ENCODE assay signal across 39 mouse cellular contexts in genomic region chr17:46462226-46462625, GRCm38 (mm10). TPM values are rescaled to one million over a fixed set of nuclear protein-coding genes. Genes with fewer than 3 reads are reported as not detected.
DNase-seq lines count a peak whose midpoint lies in the region; ATAC-seq lines count a peak whose summit lies in the region.
"Had no signal": no experiment of that assay in that cellular context is flagged by ENCODE, and none has a peak within 500 bp of the region (broad histone marks: within the 10 kb centered on the region; RNA-seq: fewer than 3 reads in every experiment).

No protein-coding gene starts in this region.

- ATAC-seq in heart, embryonic 12.5 days (ENCODE audit: insufficient number of reproducible peaks, low FRiP score) = no peak
- ATAC-seq in heart, embryonic 15.5 days (replicated peaks; ENCODE audit: insufficient number of reproducible peaks, insufficient read depth, low FRiP score, low read depth) = peak; percentile 65
- ATAC-seq: activated CD4-positive, CD25-positive, alpha-beta regulatory T cell, adult 4 months; forebrain, embryonic 13.5 days; hindbrain, postnatal 0 days; intestine, embryonic 15.5 days had no signal

- peak; percentile 42 for DNase-seq in adrenal gland, adult 2 months
- no peak for DNase-seq in adrenal gland, adult 18-20 months (ENCODE audit: low spot score in 2 of 2)
- DNase-seq in heart, adult 18-20 months = peak; percentile 78 to 84
- DNase-seq in heart, postnatal 25 days (ENCODE audit: low spot score) = peak; percentile 12
- DNase-seq in c-Kit-positive CD71-positive TER-119-positive erythroid progenitor cells, embryonic 14.5 days (ENCODE audit: low spot score) = no peak
- no peak for DNase-seq in gastrocnemius, adult 8-10 months (ENCODE audit: low spot score in 2 of 2)
- DNase-seq: cerebellum, adult 2 months; cerebellum, postnatal 14 days; gastrocnemius, postnatal 25 days; kidney, adult 2 months; kidney, postnatal 36 days; liver; lung, postnatal 36 days; right cerebral cortex, adult 18-20 months; spleen, adult 18-20 months; thymus, postnatal 14 days had no signal

- no peaks in the 10 kb centered on the region for H3K36me3 ChIP-seq in heart, embryonic 12.5 days
- H3K36me3 ChIP-seq in heart, embryonic 15.5 days = no peaks in the 10 kb centered on the region
- H3K36me3 ChIP-seq: embryonic facial prominence, embryonic 15.5 days; heart, embryonic 13.5 days; intestine, embryonic 15.5 days; liver, embryonic 15.5 days; lung, embryonic 15.5 days had no signal

- H3K4me1 ChIP-seq in heart, embryonic 12.5 days (replicated peaks) = peaks cover 44% of the 10 kb centered on the region
- peaks cover 38% of the 10 kb centered on the region for H3K4me1 ChIP-seq in heart, embryonic 15.5 days (replicated peaks)
- H3K4me1 ChIP-seq: liver, embryonic 15.5 days had no signal

- H3K4me3 ChIP-seq in heart, embryonic 12.5 days = no peak overlapping the region
- no peak overlapping the region for H3K4me3 ChIP-seq in heart, embryonic 15.5 days
- H3K4me3 ChIP-seq: embryonic facial prominence, embryonic 10.5 days; embryonic facial prominence, embryonic 15.5 days; forebrain, embryonic 13.5 days; heart, embryonic 13.5 days; hindbrain, embryonic 12.5 days; intestine, embryonic 15.5 days; layer of hippocampus, adult 2 months; liver, embryonic 15.5 days; lung, embryonic 15.5 days; midbrain, embryonic 12.5 days; myocyte; neural tube, embryonic 12.5 days had no signal

- no peaks in the 10 kb centered on the region for H3K9me3 ChIP-seq in heart, embryonic 12.5 days (replicated peaks)
- H3K9me3 ChIP-seq in heart, embryonic 15.5 days (replicated peaks) = no peaks in the 10 kb centered on the region
- H3K9me3 ChIP-seq: embryonic facial prominence, embryonic 10.5 days; embryonic facial prominence, embryonic 15.5 days; forebrain, embryonic 13.5 days; heart, embryonic 13.5 days; hindbrain, embryonic 12.5 days; intestine, embryonic 15.5 days; liver, embryonic 15.5 days; lung, embryonic 15.5 days; midbrain, embryonic 12.5 days; neural tube, embryonic 12.5 days had no signal

- peaks cover 75% of the 10 kb centered on the region for H3K27me3 ChIP-seq in heart, embryonic 12.5 days (replicated peaks)
- H3K27me3 ChIP-seq in heart, embryonic 15.5 days = peaks cover 52% of the 10 kb centered on the region

- intact Hi-C loops in heart, postnatal 25 days (cut with DNase I) = no loop called here

- H3K9ac ChIP-seq in heart, embryonic 12.5 days = no peak overlapping the region
- H3K9ac ChIP-seq in heart, embryonic 15.5 days = no peak overlapping the region
- H3K9ac ChIP-seq: embryonic facial prominence, embryonic 15.5 days; forebrain, embryonic 13.5 days; heart, embryonic 13.5 days; hindbrain, embryonic 12.5 days; intestine, embryonic 15.5 days; liver, embryonic 15.5 days; lung, embryonic 15.5 days; midbrain, embryonic 12.5 days; neural tube, embryonic 12.5 days had no signal

- H3K4me2 ChIP-seq in heart, embryonic 12.5 days = no peak overlapping the region
- H3K4me2 ChIP-seq in heart, embryonic 15.5 days = no peak overlapping the region
- H3K4me2 ChIP-seq: embryonic facial prominence, embryonic 15.5 days; forebrain, embryonic 13.5 days; heart, embryonic 13.5 days; hindbrain, embryonic 12.5 days; intestine, embryonic 15.5 days; liver, embryonic 15.5 days; lung, embryonic 15.5 days; midbrain, embryonic 12.5 days; neural tube, embryonic 12.5 days had no signal

- WGBS in heart, embryonic 12.5 days = 39% methylated on average over 5 of the region's 5 CpGs
- 40% methylated on average over 5 of the region's 5 CpGs for WGBS in heart, embryonic 15.5 days

- no peak overlapping the region for H3K27ac ChIP-seq in heart, embryonic 12.5 days (ENCODE audit: poor library complexity, severe bottlenecking)
- H3K27ac ChIP-seq in heart, embryonic 15.5 days = no peak overlapping the region
- H3K27ac ChIP-seq: embryonic facial prominence, embryonic 10.5 days; embryonic facial prominence, embryonic 15.5 days; forebrain, embryonic 13.5 days; heart, embryonic 13.5 days; hindbrain, embryonic 12.5 days; hindbrain, postnatal 0 days; intestine, embryonic 15.5 days; layer of hippocampus, adult 2 months; liver, embryonic 15.5 days; lung, embryonic 15.5 days; midbrain, embryonic 12.5 days; neural tube, embryonic 12.5 days had no signal

RNA-seq across cellular contexts. Expression of gene Slc22a7, which starts 24.0 kb away (rescaled TPM):
- total RNA-seq in adrenal gland, adult 2 months (2021) = under 1 TPM in 1 of 2 experiments, not detected in 1; 0.37 TPM
- polyA plus RNA-seq in adrenal gland, adult 2 months (2012; rRNA removed) = 0.06 TPM in 1 of 2 replicates, not detected in the other
- not detected for total RNA-seq in adrenal gland, adult 18-20 months (2021)
- not detected for total RNA-seq in heart, adult 18-20 months (2021)
- polyA plus RNA-seq in heart, embryonic 12.5 days (2016; fragmentation: Nextera tagmentation; extraction: Ambion mirVana) = not detected in 2 replicates
- polyA plus RNA-seq in heart, embryonic 15.5 days (2015; fragmentation: Nextera tagmentation; extraction: Ambion mirVana) = 0.25 and 0.74 TPM in 2 replicates
- not detected for total RNA-seq in heart, postnatal 25 days (2021)
- total RNA-seq in gastrocnemius, adult 8-10 months (2022) = not detected
- total RNA-seq: CH12.LX; gastrocnemius, postnatal 25 days; hindbrain, postnatal 0 days; megakaryocyte, adult 5-6 weeks had no signal
- polyA plus RNA-seq: activated CD4-positive, CD25-positive, alpha-beta regulatory T cell, adult 4 months; C2C12; embryonic facial prominence, embryonic 10.5 days; forebrain, embryonic 13.5 days; heart, embryonic 13.5 days; hindbrain, embryonic 12.5 days; hindbrain, postnatal 0 days; intestine, embryonic 15.5 days; limb, embryonic 11.5 days; liver, embryonic 15.5 days; midbrain, embryonic 12.5 days; midbrain, postnatal 0 days; myocyte; neural tube, embryonic 12.5 days; stomach, embryonic 16.5 days; urinary bladder, adult 2 months had no signal

RNA-seq across cellular contexts. Expression of gene Ttbk1, which starts 25.2 kb away (rescaled TPM):
- total RNA-seq in adrenal gland, adult 2 months (2021) = under 1 TPM; 0.52 to 0.69 TPM
- polyA plus RNA-seq in adrenal gland, adult 2 months (2012; rRNA removed) = 0.53 and 0.70 TPM in 2 replicates
- 1 to 10 TPM in 1 of 2 experiments, under 1 TPM in 1; 0.96 to 1.0 TPM for total RNA-seq in adrenal gland, adult 18-20 months (2021)
- under 1 TPM; 0.20 to 0.28 TPM for total RNA-seq in heart, adult 18-20 months (2021)
- 0.08 and 0.13 TPM in 2 replicates for polyA plus RNA-seq in heart, embryonic 12.5 days (2016; fragmentation: Nextera tagmentation; extraction: Ambion mirVana)
- 0.05 and 0.29 TPM in 2 replicates for polyA plus RNA-seq in heart, embryonic 15.5 days (2015; fragmentation: Nextera tagmentation; extraction: Ambion mirVana)
- total RNA-seq in heart, postnatal 25 days (2021) = under 1 TPM; 0.20 to 0.34 TPM
- total RNA-seq in gastrocnemius, adult 8-10 months (2022) = under 1 TPM; 0.05 to 0.16 (median 0.08) TPM
- total RNA-seq: megakaryocyte, adult 5-6 weeks had no signal
- polyA plus RNA-seq: myocyte had no signal

RNA-seq across cellular contexts. Expression of gene Crip3, which starts 33.5 kb away (rescaled TPM):
- under 1 TPM; 0.38 to 0.69 TPM for total RNA-seq in adrenal gland, adult 2 months (2021)
- 0.82 and 1.4 TPM in 2 replicates for polyA plus RNA-seq in adrenal gland, adult 2 months (2012; rRNA removed)
- under 1 TPM; 0.32 to 0.63 TPM for total RNA-seq in adrenal gland, adult 18-20 months (2021)
- 1 to 10 TPM in 1 of 2 experiments, under 1 TPM in 1; 0.82 to 1.2 TPM for total RNA-seq in heart, adult 18-20 months (2021)
- 0.27 and 1.0 TPM in 2 replicates for polyA plus RNA-seq in heart, embryonic 12.5 days (2016; fragmentation: Nextera tagmentation; extraction: Ambion mirVana)
- 3.5 and 28.8 TPM in 2 replicates for polyA plus RNA-seq in heart, embryonic 15.5 days (2015; fragmentation: Nextera tagmentation; extraction: Ambion mirVana)
- under 1 TPM in 1 of 2 experiments, not detected in 1; 0.62 TPM for total RNA-seq in heart, postnatal 25 days (2021)
- total RNA-seq in gastrocnemius, adult 8-10 months (2022) = 1 to 10 TPM in 1 of 4 experiments, under 1 TPM in 1, not detected in 2; 0.40 to 1.5 TPM
- total RNA-seq: CH12.LX; megakaryocyte, adult 5-6 weeks had no signal
- polyA plus RNA-seq: activated CD4-positive, CD25-positive, alpha-beta regulatory T cell, adult 4 months; C2C12; limb, embryonic 11.5 days; liver, embryonic 15.5 days; myocyte had no signal

RNA-seq across cellular contexts. Expression of gene Dnph1, which starts 34.3 kb away (rescaled TPM):
- 1 to 10 TPM; 3.7 to 6.1 TPM for total RNA-seq in adrenal gland, adult 2 months (2021)
- polyA plus RNA-seq in adrenal gland, adult 2 months (2012; rRNA removed) = 3.6 and 3.7 TPM in 2 replicates
- 1 to 10 TPM; 3.2 to 6.0 TPM for total RNA-seq in adrenal gland, adult 18-20 months (2021)
- total RNA-seq in heart, adult 18-20 months (2021) = 1 to 10 TPM; 1.2 to 1.5 TPM
- 24.2 and 25.9 TPM in 2 replicates for polyA plus RNA-seq in heart, embryonic 12.5 days (2016; fragmentation: Nextera tagmentation; extraction: Ambion mirVana)
- 23.1 and 27.6 TPM in 2 replicates for polyA plus RNA-seq in heart, embryonic 15.5 days (2015; fragmentation: Nextera tagmentation; extraction: Ambion mirVana)
- 1 to 10 TPM; 1.1 to 2.4 TPM for total RNA-seq in heart, postnatal 25 days (2021)
- total RNA-seq in gastrocnemius, adult 8-10 months (2022) = 1 to 10 TPM; 5.2 to 8.5 (median 7.1) TPM

Comparison
In these comparisons a context has a peak if more than half of its experiments do, and no peak if none do; other contexts are left out.
1. DNase-seq: peak in adrenal gland, adult 2 months (single experiment), heart, adult 18-20 months (2 of 2) and heart, postnatal 25 days (single experiment); none in adrenal gland, adult 18-20 months (0 of 2), c-Kit-positive CD71-positive TER-119-positive erythroid progenitor cells, embryonic 14.5 days (single experiment) and gastrocnemius, adult 8-10 months (0 of 2).